Mouse (Mus musculus): Measurements from ENCODE around the gene Vps45. TPM values are rescaled to one million over a fixed set of nuclear protein-coding genes. Genes with fewer than 3 reads are reported as not detected.

The Vps45 gene
- polyA plus RNA-seq, 1 experiment from 2014 or later, result 62.9 TPM

GRCm38 (mm10) chr3:96070241-96070640 lies 12.0 kb upstream of the Vps45 start:
- Histone ChIP-seq H3K9me3 (0 out of 2 replicates have a peak, but pooled peaks cover 2% of the 10 kb centered on the region), H3K4me2 (no peak overlapping the region), H3K4me1 (replicated peaks) (no peaks in the 10 kb centered on the region), H3K9ac (no peak overlapping the region), H3K27ac (no peak overlapping the region), H3K4me3 (no peak overlapping the region), H3K27me3 (no peaks in the 10 kb centered on the region), H3K36me3 (no peaks in the 10 kb centered on the region)
- ATAC-seq (ENCODE audit: low FRiP score), result no peak
- WGBS, result 86% methylated on average over 4 of the region's 4 CpGs

GRCm38 (mm10) chr3:96069542-96069941 lies 11.3 kb upstream of the Vps45 start:
- WGBS, result 63% methylated on average over 1 of the region's 1 CpGs
- Histone ChIP-seq H3K9ac (no peak overlapping the region), H3K4me2 (no peak overlapping the region), H3K36me3 (no peaks in the 10 kb centered on the region), H3K4me1 (replicated peaks) (no peaks in the 10 kb centered on the region), H3K27me3 (no peaks in the 10 kb centered on the region), H3K27ac (no peak overlapping the region), H3K9me3 (no peaks in the 10 kb centered on the region), H3K4me3 (no peak overlapping the region)
- no peak for ATAC-seq (ENCODE audit: low FRiP score)

GRCm38 (mm10) chr3:96069046-96069445 lies 10.8 kb upstream of the Vps45 start:
- WGBS, result 91% methylated on average over 6 of the region's 6 CpGs

GRCm38 (mm10) chr3:96066741-96067140 lies 8.5 kb upstream of the Vps45 start:
- H3K4me2 ChIP-seq, result no peak overlapping the region
- no peaks in the 10 kb centered on the region for H3K4me1 ChIP-seq (replicated peaks)
- no peaks in the 10 kb centered on the region for H3K9me3 ChIP-seq
- H3K4me3 ChIP-seq, result no peak overlapping the region
- WGBS, result 91% methylated on average over 5 of the region's 5 CpGs
- H3K27ac ChIP-seq, result no peak overlapping the region
- H3K36me3 ChIP-seq, result no peaks in the 10 kb centered on the region
- no peak for ATAC-seq (ENCODE audit: low FRiP score)
- H3K9ac ChIP-seq, result no peak overlapping the region
- H3K27me3 ChIP-seq, result no peaks in the 10 kb centered on the region

More at GRCm38 (mm10) chr3:96069046-96069445, 10.8 kb upstream of the Vps45 start:
- no peaks in the 10 kb centered on the region for H3K36me3 ChIP-seq
- no peaks in the 10 kb centered on the region for H3K9me3 ChIP-seq
- no peak overlapping the region for H3K9ac ChIP-seq
- no peak overlapping the region for H3K27ac ChIP-seq
- no peak overlapping the region for H3K4me3 ChIP-seq
- H3K4me2 ChIP-seq, result no peak overlapping the region
- no peaks in the 10 kb centered on the region for H3K4me1 ChIP-seq (replicated peaks)
- no peaks in the 10 kb centered on the region for H3K27me3 ChIP-seq
- ATAC-seq (ENCODE audit: low FRiP score), result no peak

- no peak overlapping the region for H3K27ac ChIP-seq
- 49% methylated on average over 20 of the region's 20 CpGs for WGBS
- H3K4me3 ChIP-seq, result no peak overlapping the region
- H3K4me1 ChIP-seq (replicated peaks), result no peaks in the 10 kb centered on the region
- no peaks in the 10 kb centered on the region for H3K27me3 ChIP-seq
- H3K9ac ChIP-seq, result no peak overlapping the region
- no peaks in the 10 kb centered on the region for H3K36me3 ChIP-seq
- H3K9me3 ChIP-seq, result no peaks in the 10 kb centered on the region
- peak overlapping the region; percentile 23; the same call in 1 of the 2 replicates for H3K4me2 ChIP-seq
- ATAC-seq (ENCODE audit: low FRiP score), result no peak
Observed at GRCm38 (mm10) chr3:96065754-96066375, 7.6 kb upstream of the Vps45 start.

GRCm38 (mm10) chr3:96065147-96065546 lies 6.9 kb upstream of the Vps45 start:
- ATAC-seq (ENCODE audit: low FRiP score), result no peak
- Histone ChIP-seq H3K9ac (no peak overlapping the region), H3K4me2 (no peak overlapping the region), H3K4me1 (replicated peaks) (no peaks in the 10 kb centered on the region), H3K4me3 (no peak overlapping the region), H3K36me3 (no peaks in the 10 kb centered on the region), H3K27ac (no peak overlapping the region), H3K27me3 (no peaks in the 10 kb centered on the region), H3K9me3 (no peaks in the 10 kb centered on the region)
- WGBS, result 55% methylated on average over 4 of the region's 4 CpGs

GRCm38 (mm10) chr3:96064217-96064616 lies 6.0 kb upstream of the Vps45 start:
- H3K4me3 ChIP-seq, result no peak overlapping the region
- H3K9ac ChIP-seq, result no peak overlapping the region
- H3K4me2 ChIP-seq, result no peak overlapping the region
- H3K36me3 ChIP-seq, result no peaks in the 10 kb centered on the region
- no peaks in the 10 kb centered on the region for H3K9me3 ChIP-seq
- 86% methylated on average over 3 of the region's 3 CpGs for WGBS
- no peaks in the 10 kb centered on the region for H3K27me3 ChIP-seq
- no peak for ATAC-seq (ENCODE audit: low FRiP score)
- no peak overlapping the region for H3K27ac ChIP-seq
- no peaks in the 10 kb centered on the region for H3K4me1 ChIP-seq (replicated peaks)

- Histone ChIP-seq H3K36me3 (no peaks in the 10 kb centered on the region), H3K27me3 (no peaks in the 10 kb centered on the region), H3K4me2 (no peak overlapping the region), H3K9me3 (no peaks in the 10 kb centered on the region), H3K27ac (no peak overlapping the region), H3K4me1 (replicated peaks) (peaks cover 4% of the 10 kb centered on the region), H3K4me3 (no peak overlapping the region), H3K9ac (no peak overlapping the region)
- WGBS, result 82% methylated on average over 2 of the region's 2 CpGs
- no peak for ATAC-seq (ENCODE audit: low FRiP score)
Observed at GRCm38 (mm10) chr3:96063299-96063698, 5.0 kb upstream of the Vps45 start.

- Histone ChIP-seq H3K27me3 (no peaks in the 10 kb centered on the region), H3K9me3 (no peaks in the 10 kb centered on the region), H3K36me3 (peaks cover 4% of the 10 kb centered on the region; the same call in 1 of the 2 replicates), H3K4me3 (no peak overlapping the region), H3K4me2 (no peak overlapping the region), H3K4me1 (replicated peaks) (peaks cover 21% of the 10 kb centered on the region), H3K9ac (no peak overlapping the region), H3K27ac (no peak overlapping the region)
- WGBS, result 90% methylated on average over 1 of the region's 1 CpGs
- no peak for ATAC-seq (ENCODE audit: low FRiP score)
Observed at GRCm38 (mm10) chr3:96060146-96060545, 1.9 kb upstream of the Vps45 start.

GRCm38 (mm10) chr3:96057747-96058204 lies 490 bp downstream of the Vps45 start:
- WGBS, result under 1% methylated on average over 26 of the region's 26 CpGs
- Histone ChIP-seq H3K27me3 (no peaks in the 10 kb centered on the region), H3K9ac (peak overlapping the region; percentile 79), H3K9me3 (no peaks in the 10 kb centered on the region), H3K4me1 (replicated peaks) (peaks cover 21% of the 10 kb centered on the region), H3K4me2 (peak overlapping the region; percentile 86), H3K27ac (peak overlapping the region; percentile 93), H3K36me3 (peaks cover 15% of the 10 kb centered on the region), H3K4me3 (peak overlapping the region; percentile 66)
- ATAC-seq (ENCODE audit: low FRiP score), result peak; percentile 96

GRCm38 (mm10) chr3:96056031-96056430 lies 2.2 kb downstream of the Vps45 start:
- H3K4me1 ChIP-seq (replicated peaks), result peaks cover 22% of the 10 kb centered on the region
- H3K4me2 ChIP-seq, result 0 out of 2 replicates have a peak overlapping the region, but pooled peaks have one; percentile 86
- no peak for ATAC-seq (ENCODE audit: low FRiP score)
- no peak overlapping the region for H3K9ac ChIP-seq
- H3K27ac ChIP-seq, result no peak overlapping the region
- 79% methylated on average over 4 of the region's 4 CpGs for WGBS
- no peaks in the 10 kb centered on the region for H3K9me3 ChIP-seq
- no peak overlapping the region for H3K4me3 ChIP-seq
- peaks cover 18% of the 10 kb centered on the region for H3K36me3 ChIP-seq
- no peaks in the 10 kb centered on the region for H3K27me3 ChIP-seq

GRCm38 (mm10) chr3:96055294-96055693 lies 3.0 kb downstream of the Vps45 start:
- Histone ChIP-seq H3K27me3 (no peaks in the 10 kb centered on the region), H3K4me3 (no peak overlapping the region), H3K9me3 (no peaks in the 10 kb centered on the region), H3K9ac (no peak overlapping the region), H3K4me2 (no peak overlapping the region), H3K36me3 (peaks cover 24% of the 10 kb centered on the region), H3K27ac (no peak overlapping the region), H3K4me1 (replicated peaks) (peaks cover 25% of the 10 kb centered on the region)
- 88% methylated on average over 6 of the region's 6 CpGs for WGBS
- ATAC-seq (ENCODE audit: low FRiP score), result no peak

- H3K4me1 ChIP-seq (replicated peaks), result peaks cover 16% of the 10 kb centered on the region
- no peaks in the 10 kb centered on the region for H3K27me3 ChIP-seq
- no peak overlapping the region for H3K4me3 ChIP-seq
- H3K9me3 ChIP-seq, result no peaks in the 10 kb centered on the region
- H3K27ac ChIP-seq, result no peak overlapping the region
- no peak for ATAC-seq (ENCODE audit: low FRiP score)
- no peak overlapping the region for H3K4me2 ChIP-seq
- no peak overlapping the region for H3K9ac ChIP-seq
- H3K36me3 ChIP-seq, result peaks cover 27% of the 10 kb centered on the region
- WGBS, result 49% methylated on average over 2 of the region's 2 CpGs
Observed at GRCm38 (mm10) chr3:96051839-96052238, 6.4 kb downstream of the Vps45 start.

Measured in hindbrain, embryonic 13.5 days (tissue).